In the genomic region with DNA sequence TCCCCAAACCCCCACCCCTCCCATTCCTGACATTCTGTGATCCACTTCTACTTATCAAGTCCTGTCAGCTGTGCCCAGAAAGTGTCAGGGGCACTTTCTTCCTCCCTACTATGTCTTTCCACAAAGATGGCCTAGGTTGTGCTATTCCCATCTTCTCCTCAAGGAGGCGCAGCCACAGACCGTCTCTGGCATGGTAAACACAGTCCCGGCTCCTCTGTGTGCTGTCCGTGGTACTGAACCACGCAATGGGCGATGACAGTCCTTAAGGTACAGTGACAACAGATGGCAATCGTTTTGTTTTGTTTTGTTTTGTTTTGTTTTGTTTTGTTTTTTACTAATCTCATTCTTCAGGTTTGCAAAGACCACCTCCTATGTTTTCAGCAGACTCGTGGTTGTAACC, we compare ENCODE assay signal across 7 mouse cellular contexts.
DNase-seq lines count a peak whose midpoint lies in the region; ATAC-seq and TF ChIP-seq lines count a peak whose summit lies in the region.

No protein-coding gene starts in this region.

- H3K9me3 ChIP-seq in CH12.LX (replicated peaks; ENCODE audit: low read length), result no peaks in the 10 kb centered on the region

- H3K4me3 ChIP-seq in CH12.LX (replicated peaks in 1 of 3; ENCODE audit: low read depth in 2 of 3, low read length in 2 of 3, poor library complexity in 1 of 3), result no peak overlapping the region

- in situ Hi-C loops in CH12.LX (cut with MboI; ENCODE audit: low pct_ligation_motif_present, low pct_unique_long_range_greater_than_20kb, low sequenced_read_pairs), result no loop called here

- dilution Hi-C loops in CH12.LX (cut with MboI; ENCODE audit: extremely low pct_ligation_motif_present, extremely low pct_unique_long_range_greater_than_20kb, low sequenced_read_pairs), result no loop called here

- H3K27me3 ChIP-seq in CH12.LX (replicated peaks), result peaks cover 37% of the 10 kb centered on the region

- DNase-seq in 3T3-L1 (ENCODE audit: low read depth, low spot score), result peak; percentile 64
- peak; percentile 76 for DNase-seq in CH12.LX (ENCODE audit: extremely low read depth)
- peak; percentile 31 to 40 for DNase-seq in cerebellum, adult 18-20 months
- peak; percentile 74 to 83 for DNase-seq in gastrocnemius, postnatal 4 days (ENCODE audit: low spot score in 2 of 2)
- DNase-seq in kidney, postnatal 36 days, result peak; percentile 70 to 90
- DNase-seq in spleen, postnatal 14 days (ENCODE audit: low spot score in 2 of 2), result peak; percentile 24 to 59

- no peak for TF ChIP-seq EP300 in CH12.LX (IDR thresholded peaks at IDR 0.05; ENCODE audit: low read length)

- peak; percentile 7 for TF ChIP-seq RAD21 in CH12.LX (IDR thresholded peaks at IDR 0.05; ENCODE audit: low read depth, low read length)

- H3K27ac ChIP-seq in CH12.LX (ENCODE audit: insufficient read depth, low read depth), result no peak overlapping the region

- no peak overlapping the region for H3K4me2 ChIP-seq in CH12.LX (ENCODE audit: insufficient read depth, low read depth, poor library complexity, severe bottlenecking)

- no peaks in the 10 kb centered on the region for H3K4me1 ChIP-seq in CH12.LX (ENCODE audit: control insufficient read depth in 1 of 2, insufficient read depth in 2 of 2)

- no peak for TF ChIP-seq POLR2A in CH12.LX (IDR thresholded peaks at IDR 0.05; ENCODE audit: low read depth, low read length)

- no peak overlapping the region for H3K9ac ChIP-seq in CH12.LX (ENCODE audit: insufficient read depth, low read depth)

- ATAC-seq in megakaryocyte, adult 5-6 weeks (ENCODE audit: poor library complexity, severe bottlenecking), result peak; percentile 77

- TF ChIP-seq CTCF in CH12.LX (conservative IDR thresholded peaks at IDR 0.05 in 1 of 2, IDR thresholded peaks at IDR 0.05 in 1 of 2; ENCODE audit: low read depth in 2 of 2, low read length in 2 of 2), result peak; percentile 54 to 72

- H3K36me3 ChIP-seq in CH12.LX (replicated peaks in 1 of 2; ENCODE audit: control insufficient read depth in 1 of 2, insufficient read depth in 1 of 2, low read length in 1 of 2), result no peaks in the 10 kb centered on the region

- no peaks in the 10 kb centered on the region for H3K79me2 ChIP-seq in CH12.LX (replicated peaks; ENCODE audit: control insufficient read depth, extremely low read depth, insufficient read depth, poor library complexity, severe bottlenecking)

TF ChIP-seq in CH12.LX, 34 proteins besides CTCF, POLR2A, EP300 and RAD21:
- TF ChIP-seq UBTF (IDR thresholded peaks at IDR 0.05; ENCODE audit: low read depth, low read length), result no peak
- TF ChIP-seq MXI1 (IDR thresholded peaks at IDR 0.05; ENCODE audit: low read depth, low read length), result no peak
- TF ChIP-seq ZC3H11A (IDR thresholded peaks at IDR 0.05; ENCODE audit: low read depth, low read length), result no peak
- peak; percentile 45 for TF ChIP-seq SMC3 (IDR thresholded peaks at IDR 0.05; ENCODE audit: low read depth, low read length)
